Mouse (Mus musculus): ENCODE results near the gene Tmem151a.

- TF ChIP-seq POLR2A (IDR thresholded peaks at IDR 0.05; ENCODE audit: extremely low read depth, insufficient read depth, low read length) (peak; percentile 44; the same call in 1 of the 2 replicates), CTCF (IDR thresholded peaks at IDR 0.05; ENCODE audit: low read depth, low read length) (no peak)
Measured at GRCm38 (mm10) chr19:5106074-5106473, 20.7 kb upstream of the Tmem151a start.
